Mouse (Mus musculus) bone marrow macrophage, adult 2 months (primary cell): ENCODE data around the gene Esp23. TPM values are rescaled to one million over a fixed set of nuclear protein-coding genes. Genes with fewer than 3 reads are reported as not detected.
"Not testable (repeated sequence)": the region's sequence is repeated elsewhere in the genome, so short reads cannot be mapped to it uniquely, and the experiment has no call there.

Experiments
- H3K27ac ChIP-seq: 2 replicates; pipeline ENCODE4 v1.5.1; 2012; ENCODE audit warnings: low read depth, low read length; ENCODE audit not compliant: insufficient read depth
- H3K4me1 ChIP-seq: 2 replicates; pipeline ENCODE4 v1.6.1; 2012; ENCODE audit warnings: low read length; ENCODE audit not compliant: control insufficient read depth, insufficient read depth
- H3K4me3 ChIP-seq: 2 replicates; pipeline ENCODE4 v1.5.1; 2012; ENCODE audit warnings: mild to moderate bottlenecking, low read length, moderate library complexity; ENCODE audit not compliant: insufficient read depth
- CTCF ChIP-seq: IDR thresholded peaks from 2 replicates; pipeline ENCODE4 v1.5.1; 2012; ENCODE audit warnings: low read depth, mild to moderate bottlenecking, low read length, moderate library complexity
- POLR2A ChIP-seq: IDR thresholded peaks from 2 replicates; pipeline ENCODE4 v1.6.1; 2012; ENCODE audit warnings: mild to moderate bottlenecking, low read depth, low read length, borderline replicate concordance
- polyA plus RNA-seq: library from polyadenylated mRNA; stranded (reverse); fragments of >200 nt; gene quantifications from 2 replicates; pipeline ENCODE4 v1.2.4, GENCODE M21; 2012; ENCODE audit not compliant: missing spikeins, insufficient read depth, insufficient read length

Esp23 gene
- polyA plus RNA-seq: not detected in 2 replicates

DNA sequence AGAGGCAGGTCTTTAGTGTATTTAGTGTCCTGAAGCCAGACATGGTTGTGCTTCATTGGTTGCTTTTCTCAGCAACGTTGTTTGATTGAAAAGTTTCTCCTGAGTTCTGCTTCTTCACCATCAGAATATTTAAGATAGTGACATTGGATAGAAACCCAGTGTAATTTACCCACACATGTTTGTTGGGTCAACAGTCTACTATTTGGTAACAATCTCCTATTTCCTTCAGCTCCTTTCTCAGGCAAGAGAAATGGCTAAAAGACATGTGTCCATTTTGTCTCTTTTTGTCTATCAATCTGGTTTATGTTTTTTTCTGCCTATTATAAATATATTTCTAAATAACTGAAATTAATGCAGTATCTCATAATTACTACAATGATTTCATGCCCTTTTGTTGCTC is at the start of gene Esp23:
Esp23 (minus strand) TSS at position 101 of the 400 bp plus-strand sequence.
- TF ChIP-seq POLR2A (no peak), CTCF (no peak)

DNA sequence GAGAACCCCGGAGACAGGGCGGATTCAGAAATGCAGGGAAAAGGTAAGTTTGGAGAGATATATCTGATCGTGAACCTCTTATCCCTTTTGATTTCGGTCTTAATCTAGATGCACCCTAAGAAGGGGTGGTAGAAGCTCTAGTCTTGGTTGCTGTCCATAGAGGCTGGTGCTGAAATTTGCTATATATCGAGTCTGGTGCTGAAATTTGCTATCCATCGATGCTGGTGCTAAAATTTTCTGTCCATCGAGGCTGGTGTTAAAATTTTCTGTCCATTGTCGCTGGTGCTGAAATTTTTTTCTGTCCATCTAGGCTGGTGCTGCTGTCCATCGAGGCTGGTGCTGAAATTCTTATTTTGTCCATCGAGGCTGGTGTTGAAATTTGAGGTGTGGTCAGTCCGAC is 30.3 kb upstream of the Esp23 start:
- not testable (repeated sequence) for H3K27ac ChIP-seq, H3K4me1 ChIP-seq, H3K4me3 ChIP-seq

More for the DNA sequence above, at the start of gene Esp23:
- Histone ChIP-seq H3K4me1 (no peaks in the 10 kb centered on the region), H3K27ac (no peak within 1 kb of the TSS), H3K4me3 (no peak within 1 kb of the TSS)

DNA sequence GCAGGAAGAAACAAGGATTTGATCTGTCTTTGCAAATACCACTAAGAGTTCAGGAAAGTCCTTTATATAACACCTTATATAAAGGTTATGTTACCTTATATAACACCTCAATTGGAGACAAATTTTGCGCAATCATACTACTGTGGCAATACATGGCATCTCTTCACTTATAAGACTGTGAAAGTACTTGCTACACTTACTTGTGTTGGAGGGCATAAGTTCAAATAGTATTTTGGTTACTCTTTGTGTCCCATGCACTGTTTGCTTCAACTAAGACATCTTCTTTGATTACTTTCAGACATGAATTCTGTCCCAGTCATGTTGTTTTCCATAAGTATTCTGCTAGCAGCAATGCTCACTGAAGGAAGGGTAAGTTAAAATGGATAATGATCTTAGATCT is 18.2 kb upstream of the Esp23 start, which contains the start of gene Esp22:
Esp22 (plus strand) TSS at position 301 of the 400 bp plus-strand sequence.
- H3K4me3 ChIP-seq: no peak within 1 kb of the TSS
- TF ChIP-seq CTCF: no peak
- TF ChIP-seq POLR2A: no peak

DNA sequence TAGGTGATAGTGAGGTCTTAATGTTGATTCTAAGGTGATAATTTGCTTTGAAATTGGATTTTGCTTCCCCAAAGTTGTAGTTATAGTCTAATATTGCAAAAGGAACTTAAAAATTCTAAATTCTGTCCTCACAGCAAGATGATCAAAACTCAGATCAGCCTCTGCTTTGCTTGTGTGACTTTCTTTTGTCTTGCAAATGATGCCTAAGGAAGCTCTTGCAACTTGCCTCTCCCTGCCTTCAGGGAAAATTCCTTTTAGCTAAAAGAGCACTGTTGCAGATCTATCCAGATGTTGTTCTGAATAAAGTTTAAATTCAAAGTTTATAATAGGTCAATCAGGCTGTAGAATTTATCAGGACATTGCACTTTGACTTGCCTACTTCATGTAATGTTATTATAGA is 13.2 kb downstream of the Esp23 start:
- no peak overlapping the region for H3K27ac ChIP-seq
- no peak for TF ChIP-seq CTCF
- no peak for TF ChIP-seq POLR2A

More for the DNA sequence above, 18.2 kb upstream of the Esp23 start, which contains the start of gene Esp22:
- Histone ChIP-seq H3K27ac (no peak within 1 kb of the TSS), H3K4me1 (no peaks in the 10 kb centered on the region)

DNA sequence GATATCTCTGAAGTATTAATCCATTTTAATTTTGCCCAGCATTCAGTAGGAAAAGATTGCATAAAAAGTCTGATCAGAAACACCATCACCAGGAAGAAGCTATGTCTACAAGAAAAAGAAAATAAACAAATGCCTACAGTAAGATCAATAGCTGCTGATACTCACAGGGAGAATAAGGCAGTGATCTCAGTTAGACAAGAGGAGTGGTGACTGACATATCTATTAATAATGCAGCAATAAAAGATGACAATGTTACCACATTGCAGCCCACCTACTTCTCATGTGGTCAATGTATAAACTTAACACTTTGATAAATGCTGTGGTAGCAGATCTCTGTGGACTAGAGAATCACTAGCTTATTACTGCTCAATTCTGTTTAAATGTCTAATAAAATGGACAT is 33.6 kb downstream of the Esp23 start, which contains the start of gene Gm21903:
Gm21903 (minus strand) TSS at position 101 of the 400 bp plus-strand sequence.
- Histone ChIP-seq H3K4me3 (no peak within 1 kb of the TSS), H3K4me1 (no peaks in the 10 kb centered on the region), H3K27ac (no peak within 1 kb of the TSS)
- TF ChIP-seq POLR2A (no peak), CTCF (no peak)

More for the DNA sequence above, 13.2 kb downstream of the Esp23 start:
- H3K4me3 ChIP-seq: no peak overlapping the region
- H3K4me1 ChIP-seq: no peaks in the 10 kb centered on the region

DNA sequence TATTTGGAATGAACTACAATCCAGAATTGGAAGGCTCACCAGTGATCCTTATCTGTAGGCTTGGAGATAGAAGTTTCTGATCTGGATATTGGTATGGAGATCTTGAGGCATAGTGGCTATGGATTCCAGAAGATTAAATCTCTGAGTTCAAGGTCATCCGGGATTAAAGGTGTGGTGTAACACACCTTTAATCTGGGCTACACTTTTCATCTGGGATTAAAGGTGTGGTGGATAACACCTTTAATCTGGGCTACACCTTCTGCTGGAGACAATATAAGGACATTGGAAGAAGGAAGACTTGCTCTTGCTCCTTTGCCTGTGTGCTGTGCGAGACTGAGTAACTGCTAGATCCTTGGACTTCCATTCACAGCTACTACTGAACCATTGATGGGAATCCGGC is 40.4 kb downstream of the Esp23 start, which contains the start of gene Esp24:
Esp24 (plus strand) TSS at position 301 of the 400 bp plus-strand sequence.
- H3K27ac ChIP-seq, H3K4me3 ChIP-seq, H3K4me1 ChIP-seq: not testable (repeated sequence)

Other genes starting within 250 kb of the Esp23 start
- gene Esp24, start 40.3 kb downstream of the Esp23 start, polyA plus RNA-seq: not detected in 2 replicates
- not detected in 2 replicates for gene Gm21903, start 33.7 kb downstream of the Esp23 start, polyA plus RNA-seq
- not detected in 2 replicates for gene Esp22, start 18.3 kb upstream of the Esp23 start, polyA plus RNA-seq